Mouse (Mus musculus) MEL (cell line): ENCODE measurements around the gene Klhl3. TPM values are rescaled to one million over a fixed set of nuclear protein-coding genes. Genes with fewer than 3 reads are reported as not detected.

Experiments used
- DNase-seq: peaks from one replicate; pipeline ENCODE4 v3.0.0; 2011; ENCODE audit warnings: low read depth, low spot score
- H3K27ac ChIP-seq: 2 replicates; pipeline ENCODE4 v1.5.1; 2012; ENCODE audit warnings: low read depth, mild to moderate bottlenecking, control low read depth, low read length, moderate library complexity; ENCODE audit not compliant: control insufficient read depth
- H3K27me3 ChIP-seq, 2 experiments: fragments of 150-350 bp in 1 of 2; sonication (generic) in 1 of 2; 2 replicates each; pipeline ENCODE4 v1.6.1; 2012; ENCODE audit warnings: low read length in 2 of 2, mild to moderate bottlenecking in 2 of 2, improper control_type of control experiment in 1 of 2, moderate library complexity in 1 of 2; ENCODE audit not compliant: insufficient read depth in 2 of 2, control insufficient read depth in 1 of 2
- H3K36me3 ChIP-seq, 2 experiments: 2 replicates each; pipeline ENCODE4 v1.6.1; 2012 to 2014; ENCODE audit warnings: low read length in 2 of 2, improper control_type of control experiment in 1 of 2, inconsistent platforms in 1 of 2, mild to moderate bottlenecking in 1 of 2; ENCODE audit not compliant: insufficient read depth in 2 of 2, control insufficient read depth in 1 of 2
- H3K4me1 ChIP-seq, 2 experiments: fragments of 150-350 bp in 1 of 2; sonication (generic) in 1 of 2; 2 replicates each; pipeline ENCODE4 v1.6.1; 2012; ENCODE audit warnings: low read length in 2 of 2, improper control_type of control experiment in 1 of 2, mild to moderate bottlenecking in 1 of 2; ENCODE audit not compliant: insufficient read depth in 2 of 2, control insufficient read depth in 1 of 2
- H3K4me3 ChIP-seq, 2 experiments: fragments of 150-350 bp in 1 of 2; sonication (generic) in 1 of 2; 2 replicates each; pipeline ENCODE4 v1.5.1; 2012; ENCODE audit warnings: low read depth in 2 of 2, low read length in 2 of 2, mild to moderate bottlenecking in 2 of 2, moderate library complexity in 2 of 2, control low read depth in 1 of 2, improper control_type of control experiment in 1 of 2; ENCODE audit not compliant: control insufficient read depth in 1 of 2, insufficient read depth in 1 of 2
- H3K79me2 ChIP-seq: 2 replicates; pipeline ENCODE4 v1.6.1; 2012; ENCODE audit warnings: mild to moderate bottlenecking, low read length, moderate library complexity; ENCODE audit not compliant: control insufficient read depth, poor library complexity, insufficient read depth
- H3K9ac ChIP-seq: 2 replicates; pipeline ENCODE4 v1.6.1; 2012; ENCODE audit warnings: low read depth, mild to moderate bottlenecking, control low read depth, low read length, moderate library complexity; ENCODE audit not compliant: control insufficient read depth, poor library complexity, severe bottlenecking
- H3K9me3 ChIP-seq: fragments of 150-350 bp; sonication (generic); replicated peaks from 2 replicates; pipeline ENCODE4 v1.6.1; 2012; ENCODE audit warnings: mild to moderate bottlenecking, low read length, improper control_type of control experiment, moderate library complexity; ENCODE audit not compliant: insufficient read depth
- BHLHE40 ChIP-seq: IDR thresholded peaks from 2 replicates; pipeline ENCODE4 v1.6.1; 2012; ENCODE audit warnings: low read depth, mild to moderate bottlenecking, inconsistent platforms, low read length, improper control_type of control experiment, borderline replicate concordance
- CHD2 ChIP-seq: IDR thresholded peaks from 2 replicates; pipeline ENCODE4 v1.6.1; 2011; ENCODE audit warnings: low read length, improper control_type of control experiment
- CTCF ChIP-seq, 3 experiments: IDR thresholded peaks in 2 of 3; conservative IDR thresholded peaks in 1 of 3; 2 replicates each; pipeline ENCODE4 v1.5.1; 2011 to 2012; ENCODE audit warnings: low read length in 3 of 3, low read depth in 2 of 3, mild to moderate bottlenecking in 2 of 3, improper control_type of control experiment in 1 of 3, inconsistent platforms in 1 of 3, mixed read lengths in 1 of 3, moderate library complexity in 1 of 3; ENCODE audit not compliant: control insufficient read depth in 1 of 3, insufficient read depth in 1 of 3, poor library complexity in 1 of 3, severe bottlenecking in 1 of 3
- E2F4 ChIP-seq: IDR thresholded peaks from 2 replicates; pipeline ENCODE4 v1.6.1; 2011; ENCODE audit warnings: low read depth, low read length, improper control_type of control experiment, borderline replicate concordance
- EP300 ChIP-seq, 2 experiments: IDR thresholded peaks; 2 replicates each; pipeline ENCODE4 v1.6.1; 2011; ENCODE audit warnings: improper control_type of control experiment in 2 of 2, low read length in 2 of 2, low read depth in 1 of 2, mild to moderate bottlenecking in 1 of 2
- ETS1 ChIP-seq: IDR thresholded peaks from 2 replicates; pipeline ENCODE4 v1.6.1; 2012; ENCODE audit warnings: low read depth, mild to moderate bottlenecking, inconsistent platforms, low read length, improper control_type of control experiment, moderate library complexity
- GABPA ChIP-seq: IDR thresholded peaks from 2 replicates; pipeline ENCODE4 v1.6.1; 2012; ENCODE audit warnings: low read depth, mild to moderate bottlenecking, inconsistent platforms, low read length, improper control_type of control experiment, moderate library complexity
- GATA1 ChIP-seq: IDR thresholded peaks from 2 replicates; pipeline ENCODE4 v1.6.1; 2011; ENCODE audit warnings: low read depth, low read length, improper control_type of control experiment
- HCFC1 ChIP-seq: IDR thresholded peaks from 2 replicates; pipeline ENCODE4 v1.6.1; 2012; ENCODE audit warnings: low read depth, mild to moderate bottlenecking, inconsistent platforms, low read length, improper control_type of control experiment, moderate library complexity
- KAT2A ChIP-seq: conservative IDR thresholded peaks from 2 replicates; pipeline ENCODE4 v1.6.1; 2012; ENCODE audit warnings: low read depth, low read length, improper control_type of control experiment, inconsistent platforms
- MAX ChIP-seq: IDR thresholded peaks from 2 replicates; pipeline ENCODE4 v1.6.1; 2011; ENCODE audit warnings: low read length, improper control_type of control experiment
- MAZ ChIP-seq: IDR thresholded peaks from 2 replicates; pipeline ENCODE4 v1.6.1; 2012; ENCODE audit warnings: low read depth, mild to moderate bottlenecking, inconsistent platforms, low read length, improper control_type of control experiment
- MEF2A ChIP-seq: IDR thresholded peaks from 2 replicates; pipeline ENCODE4 v1.6.1; 2014; ENCODE audit warnings: low read depth, mild to moderate bottlenecking, inconsistent platforms, low read length, improper control_type of control experiment; ENCODE audit not compliant: poor library complexity, insufficient replicate concordance, severe bottlenecking; ENCODE audit errors: extremely low read depth
- MXI1 ChIP-seq: IDR thresholded peaks from 2 replicates; pipeline ENCODE4 v1.6.1; 2011; ENCODE audit warnings: mild to moderate bottlenecking, low read depth, low read length, improper control_type of control experiment
- MYB ChIP-seq: IDR thresholded peaks from 2 replicates; pipeline ENCODE4 v1.6.1; 2011; ENCODE audit warnings: mild to moderate bottlenecking, low read depth, low read length, improper control_type of control experiment
- MYC ChIP-seq: IDR thresholded peaks from 2 replicates; pipeline ENCODE4 v1.6.1; 2011; ENCODE audit warnings: low read depth, mild to moderate bottlenecking, low read length, improper control_type of control experiment, moderate library complexity
- NELFE ChIP-seq: IDR thresholded peaks from 2 replicates; pipeline ENCODE4 v1.6.1; 2011; ENCODE audit warnings: low read depth, low read length, improper control_type of control experiment
- NRF1 ChIP-seq: IDR thresholded peaks from 2 replicates; pipeline ENCODE4 v1.6.1; 2014; ENCODE audit warnings: low read depth, mild to moderate bottlenecking, inconsistent platforms, low read length, improper control_type of control experiment, moderate library complexity; ENCODE audit not compliant: poor library complexity, insufficient read depth, severe bottlenecking
- POLR2AphosphoS2 ChIP-seq: IDR thresholded peaks from 2 replicates; pipeline ENCODE4 v1.6.1; 2011; ENCODE audit warnings: low read length, improper control_type of control experiment
- POLR2AphosphoS5 ChIP-seq: IDR thresholded peaks from 2 replicates; pipeline ENCODE4 v1.6.1; 2012; ENCODE audit warnings: low read depth, borderline replicate concordance, mild to moderate bottlenecking, inconsistent platforms, low read length, moderate library complexity, mixed read lengths
- RAD21 ChIP-seq: IDR thresholded peaks from 2 replicates; pipeline ENCODE4 v1.6.1; 2011; ENCODE audit warnings: mild to moderate bottlenecking, low read depth, low read length, improper control_type of control experiment
- RCOR1 ChIP-seq: IDR thresholded peaks from 2 replicates; pipeline ENCODE4 v1.6.1; 2012; ENCODE audit warnings: low read depth, mild to moderate bottlenecking, inconsistent platforms, low read length, improper control_type of control experiment
- SIN3A ChIP-seq: IDR thresholded peaks from 2 replicates; pipeline ENCODE4 v1.6.1; 2012; ENCODE audit warnings: low read length, improper control_type of control experiment, inconsistent platforms
- SMC3 ChIP-seq: IDR thresholded peaks from 2 replicates; pipeline ENCODE4 v1.6.1; 2011; ENCODE audit warnings: low read depth, low read length, improper control_type of control experiment
- TAL1 ChIP-seq: IDR thresholded peaks from 2 replicates; pipeline ENCODE4 v1.6.1; 2012; ENCODE audit warnings: mild to moderate bottlenecking, inconsistent platforms, low read length, moderate library complexity, mixed read lengths
- TBP ChIP-seq: IDR thresholded peaks from 2 replicates; pipeline ENCODE4 v1.8.0; 2011; ENCODE audit warnings: low read depth, low read length, improper control_type of control experiment
- TCF12 ChIP-seq: IDR thresholded peaks from 2 replicates; pipeline ENCODE4 v1.6.1; 2014; ENCODE audit warnings: low read depth, mild to moderate bottlenecking, inconsistent platforms, low read length, improper control_type of control experiment, moderate library complexity
- USF1 ChIP-seq: IDR thresholded peaks from 2 replicates; pipeline ENCODE4 v1.6.1; 2014; ENCODE audit warnings: low read depth, mild to moderate bottlenecking, inconsistent platforms, low read length, improper control_type of control experiment, moderate library complexity
- USF2 ChIP-seq, 2 experiments: IDR thresholded peaks; 2 replicates each; pipeline ENCODE4 v1.6.1; 2011 to 2012; ENCODE audit warnings: improper control_type of control experiment in 2 of 2, low read length in 2 of 2, borderline replicate concordance in 1 of 2, inconsistent platforms in 1 of 2, low read depth in 1 of 2, mild to moderate bottlenecking in 1 of 2; ENCODE audit not compliant: insufficient read depth in 1 of 2
- ZC3H11A ChIP-seq: IDR thresholded peaks from 2 replicates; pipeline ENCODE4 v1.6.1; 2012; ENCODE audit warnings: low read depth, mild to moderate bottlenecking, inconsistent platforms, low read length, improper control_type of control experiment
- ZMIZ1 ChIP-seq: IDR thresholded peaks from 2 replicates; pipeline ENCODE4 v1.6.1; 2012; ENCODE audit warnings: low read depth, mild to moderate bottlenecking, inconsistent platforms, low read length, improper control_type of control experiment, moderate library complexity
- ZNF384 ChIP-seq: IDR thresholded peaks from 2 replicates; pipeline ENCODE4 v1.6.1; 2012; ENCODE audit warnings: low read depth, mild to moderate bottlenecking, inconsistent platforms, low read length, improper control_type of control experiment
- polyA plus RNA-seq, 2 experiments: library from polyadenylated mRNA; stranded (reverse) in 1 of 2; unstranded in 1 of 2; fragments of >175 nt in 1 of 2; fragments of >200 nt in 1 of 2; gene quantifications; 2 replicates each; pipeline versions ENCODE4 v1.2.1 to v1.2.4; 2012; ENCODE audit warnings: low replicate concordance in 2 of 2, low read depth in 1 of 2; ENCODE audit not compliant: insufficient read length in 2 of 2, insufficient read depth in 1 of 2, missing spikeins in 1 of 2
- total RNA-seq: library from RNA; depleted of rRNA; stranded (reverse); fragments of 300-350 nt; gene quantifications from 2 replicates; pipeline ENCODE4 v1.2.3, GENCODE M21; 2012

Gene Klhl3
- total and polyA plus RNA-seq, 3 experiments: 0.01 TPM; not detected in 2

DNA sequence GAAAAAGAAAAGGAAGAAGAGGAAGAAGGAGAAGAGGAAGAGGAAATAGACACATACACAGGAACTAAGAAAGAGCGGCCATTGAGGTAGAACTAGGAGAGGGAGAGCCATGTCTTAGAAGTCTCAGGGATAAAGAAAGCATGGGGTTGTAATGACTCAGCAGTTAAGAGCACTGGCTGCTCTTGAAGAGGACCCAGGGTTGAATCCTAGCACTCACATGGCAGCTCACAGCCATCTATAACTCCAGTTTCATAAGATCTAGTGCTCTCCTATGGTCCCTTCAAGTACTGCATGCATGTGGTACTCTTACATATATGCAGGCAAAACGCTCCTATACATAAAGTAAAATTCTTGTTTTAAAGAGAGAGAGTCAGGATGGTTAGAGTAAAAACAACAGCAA, 42.6 kb upstream of the Klhl3 start:
- Histone ChIP-seq H3K4me3 (peak overlapping the region in 1 of 2 experiments; percentile 3; a peak in 1 of 4 replicates), H3K4me1 (peaks cover 3 to 4% of the 10 kb centered on the region in 2 experiments; a peak in 3 of 4 replicates), H3K36me3 (peaks cover 0 to 4% of the 10 kb centered on the region in 2 experiments; a peak in 2 of 4 replicates)
- no peak for TF ChIP-seq ETS1
- no peak for TF ChIP-seq POLR2AphosphoS2
- TF ChIP-seq SIN3A: no peak
- no peak for TF ChIP-seq TCF12
- no peak for TF ChIP-seq BHLHE40
- TF ChIP-seq MEF2A: no peak
- TF ChIP-seq CHD2: no peak
- TF ChIP-seq RAD21: peak; percentile 16
- no peak for TF ChIP-seq SMC3
- TF ChIP-seq NELFE: no peak
- no peak for TF ChIP-seq HCFC1
- no peak; a peak in 1 of 4 replicates for TF ChIP-seq EP300 (IDR thresholded peaks at IDR 0.05; ENCODE audit: low read depth in 1 of 2, low read length in 2 of 2)
- TF ChIP-seq MXI1: no peak
- TF ChIP-seq USF1: no peak
- TF ChIP-seq KAT2A: no peak
- no peak for TF ChIP-seq RCOR1
- 0 out of 2 replicates have a peak, but pooled peaks have one; percentile 39 for TF ChIP-seq MYC
- peak; percentile 24; the same call in 1 of the 2 replicates for TF ChIP-seq GABPA
- TF ChIP-seq NRF1: no peak
- no peak for TF ChIP-seq MAZ
- TF ChIP-seq ZC3H11A: no peak
- TF ChIP-seq CTCF (IDR thresholded peaks at IDR 0.05 in 2 of 3, conservative IDR thresholded peaks at IDR 0.05 in 1 of 3; ENCODE audit: control insufficient read depth in 1 of 3, insufficient read depth in 1 of 3, low read depth in 2 of 3, low read length in 3 of 3, poor library complexity in 1 of 3, severe bottlenecking in 1 of 3): peak in 2 of 3 experiments; percentile 14 to 28; a peak in 2 of 6 replicates
- no peak for TF ChIP-seq TBP
- no peak for TF ChIP-seq GATA1
- no peak for TF ChIP-seq ZNF384
- TF ChIP-seq ZMIZ1: no peak
- TF ChIP-seq MYB: no peak
- TF ChIP-seq USF2 (IDR thresholded peaks at IDR 0.05; ENCODE audit: borderline replicate concordance in 1 of 2, insufficient read depth in 1 of 2, low read depth in 1 of 2, low read length in 2 of 2): no peak
- no peak for TF ChIP-seq E2F4
- no peak for TF ChIP-seq POLR2AphosphoS5
- 0 out of 2 replicates have a peak, but pooled peaks have one; percentile 29 for TF ChIP-seq MAX
- TF ChIP-seq TAL1: no peak
- TF ChIP-seq, all 39 proteins: peak for 5
- H3K9me3 ChIP-seq: no peaks in the 10 kb centered on the region
- no peaks in the 10 kb centered on the region for H3K27me3 ChIP-seq
- peak; percentile 69 for DNase-seq
- no peak overlapping the region for H3K9ac ChIP-seq
- no peak overlapping the region; the same call in 1 of the 2 replicates for H3K27ac ChIP-seq
- H3K79me2 ChIP-seq: peaks cover 8% of the 10 kb centered on the region
